ENCODE assay signal across 24 mouse cellular contexts in genomic region chr9:15312054-15312735, GRCm38 (mm10). TPM values are rescaled to one million over a fixed set of nuclear protein-coding genes. Genes with fewer than 3 reads are reported as not detected.
DNase-seq lines count a peak whose midpoint lies in the region; ATAC-seq and TF ChIP-seq lines count a peak whose summit lies in the region.
"Had no signal": no experiment of that assay in that cellular context is flagged by ENCODE, and none has a peak within 500 bp of the region (broad histone marks: within the 10 kb centered on the region; RNA-seq: fewer than 3 reads in every experiment).

No protein-coding gene starts in this region.

- DNase-seq in 416B (ENCODE audit: low read depth) (peak; percentile 51), CH12.LX (ENCODE audit: extremely low read depth) (no peak), ZHBTc4 (ENCODE audit: low read depth, low spot score) (peak; percentile 46)
- DNase-seq in liver, embryonic 14.5 days (ENCODE audit: low read depth in 3 of 3, low spot score in 3 of 3): no peak
- no peak for DNase-seq in hindbrain, embryonic 11.5 days (ENCODE audit: low spot score)
- DNase-seq in gastrocnemius, postnatal 36 days: no peak
- no peak for DNase-seq in hindbrain, embryonic 14.5 days (ENCODE audit: low spot score)
- DNase-seq: adrenal gland, postnatal 14 days; left cerebral cortex, postnatal 4 days; lung, postnatal 10 days; midbrain, embryonic 14.5 days; right cerebral cortex, postnatal 14 days; spleen, adult 18-20 months; thymus, postnatal 14 days had no signal

- no peak overlapping the region for H3K9ac ChIP-seq in CH12.LX (ENCODE audit: insufficient read depth, low read depth)
- no peak overlapping the region for H3K9ac ChIP-seq in liver, embryonic 14.5 days (replicated peaks)
- H3K9ac ChIP-seq in hindbrain, embryonic 11.5 days (ENCODE audit: low read depth, low read length): no peak overlapping the region
- no peak overlapping the region for H3K9ac ChIP-seq in hindbrain, embryonic 14.5 days
- no peak overlapping the region for H3K9ac ChIP-seq in forebrain, embryonic 13.5 days
- H3K9ac ChIP-seq: embryonic facial prominence, embryonic 12.5 days; liver, embryonic 15.5 days; neural tube, embryonic 12.5 days had no signal

- H3K36me3 ChIP-seq in CH12.LX (replicated peaks in 1 of 2; ENCODE audit: control insufficient read depth in 1 of 2, insufficient read depth in 1 of 2, low read length in 1 of 2): peaks cover 69 to 84% of the 10 kb centered on the region in 2 experiments
- H3K36me3 ChIP-seq in liver, embryonic 14.5 days (replicated peaks; ENCODE audit: control insufficient read depth, insufficient read depth, low read depth): peaks cover 79% of the 10 kb centered on the region
- peaks cover 36% of the 10 kb centered on the region for H3K36me3 ChIP-seq in hindbrain, embryonic 11.5 days (ENCODE audit: control insufficient read depth, insufficient read depth, low read length)
- peaks cover 96% of the 10 kb centered on the region for H3K36me3 ChIP-seq in hindbrain, embryonic 14.5 days (replicated peaks; ENCODE audit: control insufficient read depth, insufficient read depth)
- H3K36me3 ChIP-seq in forebrain, embryonic 13.5 days (ENCODE audit: poor library complexity, severe bottlenecking): peaks cover 84% of the 10 kb centered on the region

- H3K9me3 ChIP-seq in CH12.LX (replicated peaks; ENCODE audit: low read length): no peaks in the 10 kb centered on the region
- H3K9me3 ChIP-seq in liver, embryonic 14.5 days (ENCODE audit: control insufficient read depth, low read length): no peaks in the 10 kb centered on the region
- no peaks in the 10 kb centered on the region for H3K9me3 ChIP-seq in hindbrain, embryonic 11.5 days (ENCODE audit: control insufficient read depth, low read length)
- no peaks in the 10 kb centered on the region for H3K9me3 ChIP-seq in hindbrain, embryonic 14.5 days (ENCODE audit: control insufficient read depth, low read length)
- H3K9me3 ChIP-seq in forebrain, embryonic 13.5 days (replicated peaks): no peaks in the 10 kb centered on the region
- H3K9me3 ChIP-seq: embryonic facial prominence, embryonic 12.5 days; liver, embryonic 15.5 days; neural tube, embryonic 12.5 days had no signal

- peak; percentile 22; the same call in 1 of the 2 replicates for ATAC-seq in liver, embryonic 14.5 days (ENCODE audit: insufficient read depth)
- no peak for ATAC-seq in hindbrain, embryonic 11.5 days (ENCODE audit: low FRiP score)
- ATAC-seq in hindbrain, embryonic 14.5 days (ENCODE audit: low FRiP score): no peak
- no peak for ATAC-seq in forebrain, embryonic 13.5 days
- ATAC-seq: forebrain, embryonic 14.5 days; hindbrain, postnatal 0 days; intestine, postnatal 0 days had no signal

- H3K4me3 ChIP-seq in CH12.LX (replicated peaks in 1 of 3; ENCODE audit: low read depth in 2 of 3, low read length in 2 of 3, poor library complexity in 1 of 3): no peak overlapping the region
- no peak overlapping the region for H3K4me3 ChIP-seq in liver, embryonic 14.5 days (ENCODE audit: insufficient read depth in 1 of 2, low read depth in 2 of 2, low read length in 2 of 2)
- H3K4me3 ChIP-seq in hindbrain, embryonic 11.5 days (ENCODE audit: low read depth, low read length): no peak overlapping the region
- no peak overlapping the region for H3K4me3 ChIP-seq in hindbrain, embryonic 14.5 days (replicated peaks; ENCODE audit: low read length)
- no peak overlapping the region for H3K4me3 ChIP-seq in forebrain, embryonic 13.5 days
- H3K4me3 ChIP-seq: embryonic facial prominence, embryonic 12.5 days; erythroblast, embryonic 14.5 days; left cerebral cortex, adult 2 months; liver, embryonic 15.5 days; neural tube, embryonic 12.5 days had no signal

- no peak; the same call in 1 of the 2 replicates for TF ChIP-seq POLR2A in CH12.LX (IDR thresholded peaks at IDR 0.05; ENCODE audit: low read depth, low read length)

- H3K79me2 ChIP-seq in CH12.LX (replicated peaks; ENCODE audit: control insufficient read depth, extremely low read depth, insufficient read depth, poor library complexity, severe bottlenecking): peaks cover 49% of the 10 kb centered on the region

- peaks cover 0 to 29% of the 10 kb centered on the region in 2 experiments; a peak in 2 of 4 replicates for H3K4me1 ChIP-seq in CH12.LX (ENCODE audit: control insufficient read depth in 1 of 2, insufficient read depth in 2 of 2)
- H3K4me1 ChIP-seq in liver, embryonic 14.5 days (replicated peaks; ENCODE audit: control insufficient read depth in 2 of 2, insufficient read depth in 2 of 2, low read length in 1 of 2): peaks cover 5 to 11% of the 10 kb centered on the region in 2 experiments
- no peaks in the 10 kb centered on the region; the same call in 1 of the 2 replicates for H3K4me1 ChIP-seq in hindbrain, embryonic 11.5 days (replicated peaks; ENCODE audit: control insufficient read depth, insufficient read depth, low read length)
- peaks cover 23% of the 10 kb centered on the region for H3K4me1 ChIP-seq in hindbrain, embryonic 14.5 days (replicated peaks; ENCODE audit: control insufficient read depth, insufficient read depth, low read length)
- peaks cover 23% of the 10 kb centered on the region for H3K4me1 ChIP-seq in forebrain, embryonic 13.5 days

- dilution Hi-C loops in CH12.LX (cut with MboI; ENCODE audit: extremely low pct_ligation_motif_present, extremely low pct_unique_long_range_greater_than_20kb, low sequenced_read_pairs): no loop called here

- intact Hi-C loops in gastrocnemius, postnatal 36 days (cut with DNase I): no loop called here

- H3K27ac ChIP-seq in CH12.LX (ENCODE audit: insufficient read depth, low read depth): no peak overlapping the region
- no peak overlapping the region for H3K27ac ChIP-seq in liver, embryonic 14.5 days
- no peak overlapping the region for H3K27ac ChIP-seq in hindbrain, embryonic 11.5 days (ENCODE audit: low read depth, low read length)
- no peak overlapping the region for H3K27ac ChIP-seq in hindbrain, embryonic 14.5 days
- H3K27ac ChIP-seq in forebrain, embryonic 13.5 days: no peak overlapping the region
- H3K27ac ChIP-seq: embryonic facial prominence, embryonic 12.5 days; hindbrain, postnatal 0 days; left cerebral cortex, adult 2 months; liver, embryonic 15.5 days; neural tube, embryonic 12.5 days had no signal

- in situ Hi-C loops in CH12.LX (cut with MboI; ENCODE audit: low pct_ligation_motif_present, low pct_unique_long_range_greater_than_20kb, low sequenced_read_pairs): no loop called here

- TF ChIP-seq EP300 in CH12.LX (IDR thresholded peaks at IDR 0.05; ENCODE audit: low read length): no peak
- TF ChIP-seq EP300 in liver, embryonic 14.5 days (IDR thresholded peaks at IDR 0.05; ENCODE audit: low read depth): no peak

- WGBS in liver, embryonic 14.5 days (ENCODE audit: insufficient replicate concordance): 36% methylated on average over 2 of the region's 2 CpGs
- 90% methylated on average over 2 of the region's 2 CpGs for WGBS in hindbrain, embryonic 11.5 days
- WGBS in hindbrain, embryonic 14.5 days: 99% methylated on average over 2 of the region's 2 CpGs
- 94% methylated on average over 2 of the region's 2 CpGs for WGBS in forebrain, embryonic 13.5 days

- no peak for TF ChIP-seq RAD21 in CH12.LX (IDR thresholded peaks at IDR 0.05; ENCODE audit: low read depth, low read length)

- no peaks in the 10 kb centered on the region for H3K27me3 ChIP-seq in CH12.LX (replicated peaks)
- H3K27me3 ChIP-seq in liver, embryonic 14.5 days (ENCODE audit: control insufficient read depth, insufficient read depth, low read length): no peaks in the 10 kb centered on the region
- H3K27me3 ChIP-seq in hindbrain, embryonic 11.5 days (ENCODE audit: control insufficient read depth, insufficient read depth, low read length): no peaks in the 10 kb centered on the region
- H3K27me3 ChIP-seq in hindbrain, embryonic 14.5 days (ENCODE audit: control insufficient read depth, insufficient read depth, low read length): no peaks in the 10 kb centered on the region
- no peaks in the 10 kb centered on the region for H3K27me3 ChIP-seq in forebrain, embryonic 13.5 days
- H3K27me3 ChIP-seq: embryonic facial prominence, embryonic 12.5 days; liver, embryonic 15.5 days; neural tube, embryonic 12.5 days had no signal

- H3K4me2 ChIP-seq in CH12.LX (ENCODE audit: insufficient read depth, low read depth, poor library complexity, severe bottlenecking): no peak overlapping the region
- no peak overlapping the region for H3K4me2 ChIP-seq in liver, embryonic 14.5 days (ENCODE audit: low read depth)
- H3K4me2 ChIP-seq in hindbrain, embryonic 11.5 days (replicated peaks; ENCODE audit: low read depth, low read length): no peak overlapping the region
- H3K4me2 ChIP-seq in hindbrain, embryonic 14.5 days (replicated peaks): no peak overlapping the region
- H3K4me2 ChIP-seq in forebrain, embryonic 13.5 days: no peak overlapping the region
- H3K4me2 ChIP-seq: embryonic facial prominence, embryonic 12.5 days; heart, embryonic 11.5 days; liver, embryonic 15.5 days; neural tube, embryonic 12.5 days had no signal

- TF ChIP-seq CTCF in CH12.LX (conservative IDR thresholded peaks at IDR 0.05 in 1 of 2, IDR thresholded peaks at IDR 0.05 in 1 of 2; ENCODE audit: low read depth in 2 of 2, low read length in 2 of 2): no peak
- no peak for TF ChIP-seq CTCF in liver, embryonic 14.5 days (IDR thresholded peaks at IDR 0.05; ENCODE audit: low read depth)

RNA-seq across cellular contexts. Expression of gene 4931406C07Rik, which starts 5.9 kb away (rescaled TPM):
- 5.0 and 5.3 TPM in 2 replicates for total RNA-seq in CH12.LX (2012; rRNA removed)
- 10.9 and 12.0 TPM in 2 replicates for total RNA-seq in CH12.LX (2014; rRNA removed)
- 20.2 and 22.4 TPM in 2 replicates for polyA plus RNA-seq in CH12.LX (2012; ENCODE audit: insufficient read length, low read depth)
- 4.0 and 5.9 TPM in 2 replicates for polyA plus RNA-seq in liver, embryonic 14.5 days (2012; rRNA removed)
- 2.3 and 2.7 TPM in 2 replicates for polyA plus RNA-seq in liver, embryonic 14.5 days (2014; fragmentation: Nextera tagmentation; extraction: Ambion mirVana)
- 7.0 and 8.0 TPM in 2 replicates for polyA plus RNA-seq in hindbrain, embryonic 11.5 days (2014; fragmentation: Nextera tagmentation; extraction: Ambion mirVana)
- total RNA-seq in gastrocnemius, postnatal 36 days (2021): 1 to 10 TPM; 3.3 to 4.2 TPM
- 10.8 and 12.2 TPM in 2 replicates for polyA plus RNA-seq in hindbrain, embryonic 14.5 days (2014; fragmentation: Nextera tagmentation; extraction: Ambion mirVana)
- polyA plus RNA-seq in forebrain, embryonic 13.5 days (2015; fragmentation: Nextera tagmentation; extraction: Ambion mirVana): 9.3 and 10.0 TPM in 2 replicates

RNA-seq across cellular contexts. Expression of gene Taf1d, which starts 6.2 kb away (rescaled TPM):
- total RNA-seq in CH12.LX (2012; rRNA removed) (1,079 and 1,089 TPM in 2 replicates), CH12.LX (2014; rRNA removed) (249 and 299 TPM in 2 replicates)
- 181 and 204 TPM in 2 replicates for polyA plus RNA-seq in CH12.LX (2012; ENCODE audit: insufficient read length, low read depth)
- polyA plus RNA-seq in liver, embryonic 14.5 days (2012; rRNA removed): 33.8 and 57.4 TPM in 2 replicates
- 29.6 TPM in 2 replicates for polyA plus RNA-seq in liver, embryonic 14.5 days (2014; fragmentation: Nextera tagmentation; extraction: Ambion mirVana)
- polyA plus RNA-seq in hindbrain, embryonic 11.5 days (2014; fragmentation: Nextera tagmentation; extraction: Ambion mirVana): 56.3 and 64.0 TPM in 2 replicates
- total RNA-seq in gastrocnemius, postnatal 36 days (2021): 100 to 1,000 TPM in 1 of 2 experiments, 10 to 100 TPM in 1; 85.5 to 104 TPM
- 41.3 and 43.1 TPM in 2 replicates for polyA plus RNA-seq in hindbrain, embryonic 14.5 days (2014; fragmentation: Nextera tagmentation; extraction: Ambion mirVana)
- 64.8 and 66.2 TPM in 2 replicates for polyA plus RNA-seq in forebrain, embryonic 13.5 days (2015; fragmentation: Nextera tagmentation; extraction: Ambion mirVana)

RNA-seq across cellular contexts. Expression of gene Med17, which starts 32.5 kb away (rescaled TPM):
- 35.5 and 39.7 TPM in 2 replicates for total RNA-seq in CH12.LX (2012; rRNA removed)
- total RNA-seq in CH12.LX (2014; rRNA removed): 59.8 and 70.7 TPM in 2 replicates
- polyA plus RNA-seq in CH12.LX (2012; ENCODE audit: insufficient read length, low read depth): 57.0 and 58.6 TPM in 2 replicates
- polyA plus RNA-seq in liver, embryonic 14.5 days (2012; rRNA removed): 9.6 and 15.0 TPM in 2 replicates
- polyA plus RNA-seq in liver, embryonic 14.5 days (2014; fragmentation: Nextera tagmentation; extraction: Ambion mirVana): 15.8 and 17.2 TPM in 2 replicates
- polyA plus RNA-seq in hindbrain, embryonic 11.5 days (2014; fragmentation: Nextera tagmentation; extraction: Ambion mirVana): 37.3 and 41.2 TPM in 2 replicates
- total RNA-seq in gastrocnemius, postnatal 36 days (2021): 10 to 100 TPM in 1 of 2 experiments, 1 to 10 TPM in 1; 6.9 to 10.2 TPM
- polyA plus RNA-seq in hindbrain, embryonic 14.5 days (2014; fragmentation: Nextera tagmentation; extraction: Ambion mirVana): 33.0 and 40.2 TPM in 2 replicates
- 40.1 and 44.4 TPM in 2 replicates for polyA plus RNA-seq in forebrain, embryonic 13.5 days (2015; fragmentation: Nextera tagmentation; extraction: Ambion mirVana)

RNA-seq across cellular contexts. Expression of gene Cep295, which starts 45.4 kb away (rescaled TPM):
- total RNA-seq in CH12.LX (2012; rRNA removed) (20.4 and 23.8 TPM in 2 replicates), CH12.LX (2014; rRNA removed) (27.1 and 27.2 TPM in 2 replicates)
- polyA plus RNA-seq in CH12.LX (2012; ENCODE audit: insufficient read length, low read depth): 29.9 and 31.4 TPM in 2 replicates
- polyA plus RNA-seq in liver, embryonic 14.5 days (2012; rRNA removed): 10.4 and 15.7 TPM in 2 replicates
- 9.5 and 9.6 TPM in 2 replicates for polyA plus RNA-seq in liver, embryonic 14.5 days (2014; fragmentation: Nextera tagmentation; extraction: Ambion mirVana)
- 23.0 and 24.8 TPM in 2 replicates for polyA plus RNA-seq in hindbrain, embryonic 11.5 days (2014; fragmentation: Nextera tagmentation; extraction: Ambion mirVana)
- 1 to 10 TPM; 6.5 to 7.4 TPM for total RNA-seq in gastrocnemius, postnatal 36 days (2021)
- polyA plus RNA-seq in hindbrain, embryonic 14.5 days (2014; fragmentation: Nextera tagmentation; extraction: Ambion mirVana): 16.1 and 16.4 TPM in 2 replicates
- 19.2 and 19.3 TPM in 2 replicates for polyA plus RNA-seq in forebrain, embryonic 13.5 days (2015; fragmentation: Nextera tagmentation; extraction: Ambion mirVana)

Comparison
In these comparisons a context has a peak if more than half of its experiments do, and no peak if none do; other contexts are left out.
1. DNase-seq: peak in 416B (single experiment) and ZHBTc4 (single experiment); none in CH12.LX (single experiment), liver, embryonic 14.5 days (0 of 3), hindbrain, embryonic 11.5 days (single experiment), gastrocnemius, postnatal 36 days (0 of 2) and hindbrain, embryonic 14.5 days (single experiment).